14 mouse cellular contexts compared by ENCODE assay signal in the genomic region with DNA sequence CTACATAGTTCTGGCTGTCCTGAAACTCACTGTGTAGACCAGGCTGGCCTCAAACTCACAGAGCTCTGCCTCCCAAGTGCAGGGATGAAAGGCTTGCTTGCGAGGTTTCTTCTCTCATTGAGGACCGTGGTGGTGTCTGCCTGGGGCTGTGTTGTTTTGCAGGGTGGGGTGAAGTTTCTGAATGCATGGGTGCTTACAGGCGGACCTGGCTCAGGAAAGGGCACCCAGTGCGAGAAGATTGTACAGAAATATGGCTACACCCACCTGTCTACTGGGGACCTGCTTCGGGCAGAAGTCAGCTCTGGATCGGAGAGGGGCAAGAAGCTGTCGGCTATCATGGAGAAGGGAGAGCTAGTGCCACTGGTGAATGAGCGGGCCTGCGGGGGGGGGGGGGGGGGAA. TPM values are rescaled to one million over a fixed set of nuclear protein-coding genes. Genes with fewer than 3 reads are reported as not detected.
DNase-seq lines count a peak whose midpoint lies in the region; ATAC-seq and TF ChIP-seq lines count a peak whose summit lies in the region.
"Had no signal": no experiment of that assay in that cellular context is flagged by ENCODE, and none has a peak within 500 bp of the region (broad histone marks: within the 10 kb centered on the region; RNA-seq: fewer than 3 reads in every experiment).

No protein-coding gene starts in this region.

- H3ac ChIP-seq in myocyte (ENCODE audit: control insufficient read depth, insufficient read length): no peak overlapping the region

- peaks cover 28% of the 10 kb centered on the region for H3K4me1 ChIP-seq in hindbrain, embryonic 14.5 days (replicated peaks; ENCODE audit: control insufficient read depth, insufficient read depth, low read length)

- no peak for TF ChIP-seq CTCF in layer of hippocampus, adult 2 months (conservative IDR thresholded peaks at IDR 0.05)

- peaks cover 9% of the 10 kb centered on the region for H3K79me2 ChIP-seq in myocyte (ENCODE audit: control insufficient read depth, insufficient read depth)

- H3K4me2 ChIP-seq in hindbrain, embryonic 14.5 days (replicated peaks): peak overlapping the region; percentile 24
- H3K4me2 ChIP-seq in myocyte (ENCODE audit: low read depth): peak overlapping the region; percentile 88

- no peak for TF ChIP-seq POLR2A in myocyte (IDR thresholded peaks at IDR 0.05; ENCODE audit: insufficient read length, low read depth)

- H3K27me3 ChIP-seq in hindbrain, embryonic 14.5 days (ENCODE audit: control insufficient read depth, insufficient read depth, low read length): no peaks in the 10 kb centered on the region
- no peaks in the 10 kb centered on the region for H3K27me3 ChIP-seq in myocyte (ENCODE audit: control insufficient read depth, insufficient read depth, insufficient read length)

- no peaks in the 10 kb centered on the region for H3K9me3 ChIP-seq in hindbrain, embryonic 14.5 days (ENCODE audit: control insufficient read depth, low read length)

- no peak for ATAC-seq in hindbrain, embryonic 14.5 days (ENCODE audit: low FRiP score)
- no peak for ATAC-seq in monocyte, adult 5-6 weeks (replicated peaks; ENCODE audit: insufficient number of reproducible peaks, low FRiP score, low TSS enrichment, poor library complexity, severe bottlenecking)

- peak; percentile 24 for DNase-seq in cerebellum, adult 9-10 months
- no peak for DNase-seq in cerebellum, adult 8-10 months
- DNase-seq in layer of hippocampus, adult 2 months (ENCODE audit: low spot score in 2 of 2): no peak
- DNase-seq in layer of hippocampus, adult 11-12 months (ENCODE audit: low spot score): no peak
- DNase-seq in hindbrain, embryonic 14.5 days (ENCODE audit: low spot score): no peak
- no peak for DNase-seq in thymus, postnatal 10 days (ENCODE audit: low spot score in 2 of 2)
- DNase-seq: gastrocnemius, postnatal 10 days; kidney, adult 9 months; liver, postnatal 0 days had no signal

- no peak overlapping the region; the same call in 1 of the 2 replicates for H3K4me3 ChIP-seq in layer of hippocampus, adult 2 months
- H3K4me3 ChIP-seq in hindbrain, embryonic 14.5 days (replicated peaks; ENCODE audit: low read length): no peak overlapping the region
- H3K4me3 ChIP-seq in myocyte: peak overlapping the region; percentile 28

- peak overlapping the region; percentile 3; the same call in 1 of the 2 replicates for H3K9ac ChIP-seq in hindbrain, embryonic 14.5 days
- H3K9ac ChIP-seq: liver, postnatal 0 days had no signal

- H3K27ac ChIP-seq in layer of hippocampus, adult 2 months: peak overlapping the region; percentile 88; the same call in 1 of the 2 replicates
- H3K27ac ChIP-seq in hindbrain, embryonic 14.5 days: no peak overlapping the region
- H3K27ac ChIP-seq: stomach, postnatal 0 days had no signal

- WGBS in hindbrain, embryonic 14.5 days: 69% methylated on average over 8 of the region's 9 CpGs

- peaks cover 3% of the 10 kb centered on the region; the same call in 1 of the 2 replicates for H3K36me3 ChIP-seq in hindbrain, embryonic 14.5 days (replicated peaks; ENCODE audit: control insufficient read depth, insufficient read depth)
- no peaks in the 10 kb centered on the region for H3K36me3 ChIP-seq in myocyte (ENCODE audit: control insufficient read depth, insufficient read depth)

TF ChIP-seq in myocyte, 11 proteins besides CTCF, POLR2A, EP300 and RAD21:
- TF ChIP-seq USF1 (IDR thresholded peaks at IDR 0.05; ENCODE audit: low read depth) (no peak), CEBPB (IDR thresholded peaks at IDR 0.05; ENCODE audit: insufficient read depth, poor library complexity, severe bottlenecking) (no peak), MYOD1 (IDR thresholded peaks at IDR 0.05; ENCODE audit: control insufficient read depth in 1 of 3, insufficient read length in 2 of 3, low read depth in 2 of 3) (no peak), SRF (IDR thresholded peaks at IDR 0.05; ENCODE audit: control insufficient read depth, insufficient read length, low read depth) (no peak), TCF12 (IDR thresholded peaks at IDR 0.05; ENCODE audit: insufficient read depth, poor library complexity, severe bottlenecking) (no peak), E2F4 (IDR thresholded peaks at IDR 0.05; ENCODE audit: insufficient read depth) (no peak)

RNA-seq across cellular contexts. Expression of a gene that starts 8.5 kb away (rescaled TPM):
- total RNA-seq in layer of hippocampus, adult 2 months (2021): 100 to 1,000 TPM; 120 to 123 TPM
- polyA plus RNA-seq in hindbrain, embryonic 14.5 days (2014; fragmentation: Nextera tagmentation; extraction: Ambion mirVana): 78.1 and 82.0 TPM in 2 replicates
- 265 TPM for polyA plus RNA-seq in myocyte (2012; fragmentation: generic; extraction: Trizol)
- total RNA-seq in monocyte, adult 5-6 weeks (2017): 0.43 TPM in 1 of 3 replicates, not detected in the others

RNA-seq across cellular contexts. Expression of a gene that starts 16.4 kb away (rescaled TPM):
- total RNA-seq in layer of hippocampus, adult 2 months (2021): 10 to 100 TPM; 16.4 to 19.7 TPM
- 28.1 and 30.5 TPM in 2 replicates for polyA plus RNA-seq in hindbrain, embryonic 14.5 days (2014; fragmentation: Nextera tagmentation; extraction: Ambion mirVana)
- polyA plus RNA-seq in myocyte (2012; fragmentation: generic; extraction: Trizol): 1.6 TPM
- total RNA-seq in monocyte, adult 5-6 weeks (2017): 0.19 to 1.1 TPM (median 0.48 TPM) in 3 replicates

RNA-seq across cellular contexts. Expression of a gene that starts 30.5 kb away (rescaled TPM):
- 100 to 1,000 TPM; 117 to 124 TPM for total RNA-seq in layer of hippocampus, adult 2 months (2021)
- polyA plus RNA-seq in hindbrain, embryonic 14.5 days (2014; fragmentation: Nextera tagmentation; extraction: Ambion mirVana): 8.5 and 9.3 TPM in 2 replicates
- polyA plus RNA-seq in myocyte (2012; fragmentation: generic; extraction: Trizol): 48.7 TPM
- 4.8 to 11.1 TPM (median 10.5 TPM) in 3 replicates for total RNA-seq in monocyte, adult 5-6 weeks (2017)

RNA-seq across cellular contexts. Expression of a gene that starts 43.1 kb away (rescaled TPM):
- total RNA-seq in layer of hippocampus, adult 2 months (2021): 10 to 100 TPM; 36.4 to 40.0 TPM
- polyA plus RNA-seq in hindbrain, embryonic 14.5 days (2014; fragmentation: Nextera tagmentation; extraction: Ambion mirVana): 32.3 and 36.8 TPM in 2 replicates
- polyA plus RNA-seq in myocyte (2012; fragmentation: generic; extraction: Trizol): 75.4 TPM
- 18.7 to 29.4 TPM (median 21.7 TPM) in 3 replicates for total RNA-seq in monocyte, adult 5-6 weeks (2017)

RNA-seq across cellular contexts. Expression of a gene that starts 54.6 kb away (rescaled TPM):
- total RNA-seq in layer of hippocampus, adult 2 months (2021): under 1 TPM in 1 of 2 experiments, not detected in 1; 0.71 TPM
- 0.48 and 0.81 TPM in 2 replicates for polyA plus RNA-seq in hindbrain, embryonic 14.5 days (2014; fragmentation: Nextera tagmentation; extraction: Ambion mirVana)
- 0.04 TPM for polyA plus RNA-seq in myocyte (2012; fragmentation: generic; extraction: Trizol)
- total RNA-seq in monocyte, adult 5-6 weeks (2017): not detected in 3 replicates
- total RNA-seq: gastrocnemius, postnatal 10 days; megakaryocyte progenitor cell, adult 5-6 weeks had no signal
- polyA plus RNA-seq: heart, postnatal 0 days; liver, postnatal 0 days; stomach, postnatal 0 days had no signal

Comparison
In these comparisons a context has a peak if more than half of its experiments do, and no peak if none do; other contexts are left out.
1. RNA of a gene that starts 8.5 kb away (total RNA-seq): 120 to 123 TPM in layer of hippocampus, adult 2 months; 0.43 TPM in monocyte, adult 5-6 weeks; every median in the first group is over 10 times any median in the second.